Mouse (Mus musculus): ENCODE measurements around the gene Mgrn1.

The Mgrn1 gene

DNA sequence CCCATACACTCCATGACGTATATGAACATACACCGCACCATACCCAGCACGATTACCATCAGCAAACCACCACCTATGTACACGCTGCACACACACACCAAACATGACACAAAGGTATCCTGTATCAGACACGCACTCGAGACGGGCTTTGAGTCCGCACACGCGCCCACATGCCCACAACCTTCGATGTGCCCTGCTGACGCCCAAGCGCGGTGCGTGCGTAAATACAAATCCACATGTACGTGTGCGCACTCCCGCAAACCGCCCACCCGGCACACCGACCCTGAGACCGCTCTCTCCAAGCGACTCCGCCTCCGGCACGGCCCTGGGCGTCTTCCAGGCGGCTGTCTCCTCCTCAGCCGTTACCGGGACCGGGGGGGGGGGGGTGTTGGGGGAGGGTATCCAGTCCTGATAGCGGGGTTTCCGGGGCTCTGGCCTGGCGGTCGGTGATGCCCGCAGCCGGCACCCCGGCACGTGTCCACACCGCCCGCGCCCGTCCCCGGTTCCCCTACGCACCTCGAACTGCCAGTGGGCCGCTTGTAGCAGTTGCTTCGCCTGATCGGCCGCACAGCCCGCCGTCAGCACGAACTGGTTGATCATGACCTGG lies 6.8 kb upstream of the Mgrn1 start:
- no peak for DNase-seq (ENCODE audit: low spot score)

DNA sequence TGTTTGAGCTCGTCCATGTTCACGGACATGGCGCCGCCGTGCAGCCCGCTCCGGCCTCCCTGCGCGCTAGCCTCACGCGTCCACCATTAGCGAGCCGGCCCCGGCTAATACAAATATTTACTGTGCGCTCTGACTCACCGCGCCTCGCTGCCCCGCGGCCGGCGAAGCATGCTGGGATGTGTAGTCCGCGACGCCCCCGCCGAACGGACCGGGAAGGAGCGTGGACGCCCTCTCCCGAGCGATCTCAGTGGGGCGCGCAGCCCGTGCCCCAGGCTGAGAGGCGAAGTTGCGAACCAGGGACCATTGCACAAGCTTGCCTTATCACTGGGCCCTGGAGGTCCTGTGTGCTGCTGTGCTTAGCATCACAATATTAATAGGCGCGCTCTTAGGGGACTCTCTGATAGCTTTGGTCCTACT lies 6.3 kb upstream of the Mgrn1 start:
- DNase-seq (ENCODE audit: low spot score) = peak; percentile 92

DNA sequence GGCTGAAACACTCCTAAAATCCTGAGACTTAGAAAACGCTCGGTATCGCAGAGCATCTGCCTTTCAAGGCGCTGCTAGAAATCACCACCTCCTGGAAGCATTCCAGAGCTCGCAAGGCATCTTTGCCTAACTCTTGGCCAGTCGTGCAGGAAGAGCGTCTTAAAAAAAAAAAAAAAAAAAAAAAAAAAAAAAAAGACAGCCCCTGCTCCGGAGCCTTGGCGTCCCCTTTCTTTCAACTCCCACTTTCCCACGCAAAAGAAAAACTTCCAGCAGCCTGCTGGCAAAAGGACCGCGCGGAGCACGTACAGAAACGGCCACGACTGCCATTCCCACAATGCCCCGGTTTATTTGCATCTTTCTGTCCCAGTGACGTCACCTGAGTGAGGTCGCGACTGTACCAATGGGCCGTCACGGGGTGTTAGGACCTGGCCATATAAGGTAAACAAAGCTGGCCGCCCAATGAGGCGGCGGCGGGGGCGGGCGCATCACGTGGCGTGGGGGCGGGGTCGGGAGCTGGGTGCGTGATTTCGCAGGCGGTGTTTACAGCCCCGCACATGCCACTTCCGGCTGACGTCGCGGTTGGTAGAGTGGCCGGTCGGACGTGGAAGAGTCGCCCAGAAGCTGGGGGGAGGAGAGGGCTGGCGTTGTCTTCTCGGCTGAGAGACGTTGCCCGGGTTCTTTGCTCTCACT lies 5.8 kb upstream of the Mgrn1 start, which contains the start of gene Ubald1:
Gene Ubald1, minus strand, starts transcription at position 180 of the 690 bp plus-strand sequence.
- DNase-seq (ENCODE audit: low spot score) = peak; percentile 95

DNA sequence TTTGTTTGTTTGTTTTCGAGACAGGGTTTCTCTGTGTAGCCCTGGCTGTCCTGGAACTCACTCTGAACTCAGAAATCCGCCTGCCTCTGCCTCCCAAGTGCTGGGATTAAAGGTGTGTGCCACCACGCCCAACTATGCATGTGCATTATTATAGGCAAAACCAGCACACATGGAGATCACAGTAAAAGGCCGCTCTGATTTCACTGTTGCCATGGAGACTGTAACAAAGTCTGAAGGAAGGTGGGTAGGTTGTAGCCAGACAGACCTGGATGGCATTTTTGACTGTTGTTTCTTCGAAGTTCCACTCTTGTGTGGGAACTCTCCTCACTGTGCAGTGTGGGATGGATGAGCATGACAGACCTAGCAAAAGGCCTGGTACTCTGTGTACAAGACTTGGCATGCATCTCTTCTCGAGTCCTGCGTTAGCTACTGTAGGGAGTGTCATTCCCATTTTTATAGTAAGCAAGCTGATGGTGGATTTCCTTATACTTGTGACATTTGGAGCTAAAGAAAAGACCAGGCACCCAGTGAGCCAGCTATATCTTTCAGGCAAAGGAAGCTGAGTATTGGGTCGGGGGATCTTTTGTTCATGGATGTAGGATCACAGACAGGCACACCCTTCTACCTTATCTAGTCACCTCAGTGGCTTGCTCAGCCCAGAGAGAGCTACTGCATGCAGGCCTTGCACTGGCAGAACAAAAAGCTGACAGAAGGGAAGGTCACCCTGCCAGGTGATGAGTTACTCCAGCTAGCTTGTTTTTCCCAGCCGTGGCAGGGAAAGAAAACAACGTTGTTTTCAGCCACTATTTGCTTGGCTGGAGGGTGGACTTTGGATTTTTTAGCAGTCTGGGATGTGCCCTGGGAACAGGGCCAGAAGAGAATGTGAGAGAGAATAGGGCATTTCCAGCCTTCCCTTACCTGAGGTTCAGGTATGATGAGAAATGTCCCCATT lies 4.4 kb upstream of the Mgrn1 start:
- no peak for DNase-seq (ENCODE audit: low spot score)

GRCm38 (mm10) chr16:4884930-4885329 lies 1.1 kb upstream of the Mgrn1 start:
- no peak for DNase-seq (ENCODE audit: low spot score)

- DNase-seq (ENCODE audit: low spot score) = no peak
Measured at GRCm38 (mm10) chr16:4886690-4887020, 606 bp downstream of the Mgrn1 start.

DNA sequence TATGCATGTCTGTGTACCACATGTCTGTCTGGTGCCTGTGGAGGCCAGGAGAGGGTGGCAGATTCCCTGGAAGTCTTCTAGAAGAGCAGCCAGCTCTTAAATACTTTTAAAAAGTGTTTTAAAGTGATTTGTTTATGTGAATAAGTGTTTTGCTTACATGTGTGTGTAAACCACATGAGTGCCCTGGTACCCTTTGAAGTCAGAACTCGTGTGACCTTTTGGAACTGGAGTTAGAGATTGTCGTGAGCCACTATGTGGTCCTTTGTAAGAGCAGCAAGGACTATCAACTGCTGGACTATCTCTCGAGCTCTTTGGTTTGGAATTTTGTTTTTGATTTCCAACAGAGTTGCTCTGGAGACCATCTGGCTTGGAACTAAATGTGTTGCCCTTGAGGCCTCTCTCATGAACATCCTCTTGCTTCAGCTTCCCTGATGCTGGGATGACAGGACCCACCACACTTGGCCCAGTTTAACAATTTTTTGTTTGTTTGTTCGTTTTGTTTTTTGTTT lies 4.2 kb downstream of the Mgrn1 start:
- DNase-seq (ENCODE audit: low spot score) = no peak

GRCm38 (mm10) chr16:4892171-4892570 lies 6.1 kb downstream of the Mgrn1 start:
- no peak for DNase-seq (ENCODE audit: low spot score)

DNA sequence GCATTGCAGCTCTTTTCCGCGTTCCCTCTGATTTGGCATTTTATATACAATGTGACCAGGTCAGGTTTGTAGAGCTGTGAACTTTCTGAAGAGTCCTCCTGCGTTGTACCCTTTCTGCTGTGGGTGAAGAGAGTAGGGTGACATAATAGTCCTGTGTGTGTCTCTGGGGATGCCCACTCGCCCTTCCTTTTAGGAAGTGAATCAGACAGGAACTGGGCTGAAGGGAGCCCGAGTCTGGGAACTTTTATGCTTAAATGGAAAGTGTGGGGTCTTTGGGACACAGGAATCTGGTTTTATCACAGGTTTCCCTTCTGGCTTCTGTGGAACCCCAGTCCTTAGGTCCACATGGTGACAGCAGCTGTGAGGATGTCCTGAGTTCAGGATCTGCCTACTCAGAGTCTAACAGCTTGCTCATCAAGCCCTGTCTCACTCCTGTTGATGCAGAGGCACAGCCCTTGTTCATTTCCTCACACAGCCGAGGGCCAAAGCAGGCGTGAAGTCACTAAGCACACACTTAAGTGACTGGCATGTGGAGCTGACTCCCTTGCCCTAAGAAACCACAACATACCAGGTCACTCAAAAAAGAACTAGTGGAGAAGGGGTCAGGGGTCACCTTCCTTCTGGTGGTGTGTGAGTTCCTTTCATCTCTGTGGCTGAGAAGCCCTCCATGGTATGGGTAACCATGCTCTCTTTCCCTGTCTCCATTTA lies 8.3 kb downstream of the Mgrn1 start:
- no peak for DNase-seq (ENCODE audit: low spot score)

GRCm38 (mm10) chr16:4896249-4897027 lies 10.4 kb downstream of the Mgrn1 start:
- DNase-seq (ENCODE audit: low spot score) = no peak

- DNase-seq (ENCODE audit: low spot score) = no peak
Measured at GRCm38 (mm10) chr16:4897146-4897730, 11.2 kb downstream of the Mgrn1 start.

- DNase-seq (ENCODE audit: low spot score) = no peak
Measured at GRCm38 (mm10) chr16:4898881-4899280, 12.8 kb downstream of the Mgrn1 start.

GRCm38 (mm10) chr16:4899711-4900110 lies 13.7 kb downstream of the Mgrn1 start:
- DNase-seq (ENCODE audit: low spot score) = no peak

GRCm38 (mm10) chr16:4901167-4901566 lies 15.1 kb downstream of the Mgrn1 start:
- DNase-seq (ENCODE audit: low spot score) = no peak

DNA sequence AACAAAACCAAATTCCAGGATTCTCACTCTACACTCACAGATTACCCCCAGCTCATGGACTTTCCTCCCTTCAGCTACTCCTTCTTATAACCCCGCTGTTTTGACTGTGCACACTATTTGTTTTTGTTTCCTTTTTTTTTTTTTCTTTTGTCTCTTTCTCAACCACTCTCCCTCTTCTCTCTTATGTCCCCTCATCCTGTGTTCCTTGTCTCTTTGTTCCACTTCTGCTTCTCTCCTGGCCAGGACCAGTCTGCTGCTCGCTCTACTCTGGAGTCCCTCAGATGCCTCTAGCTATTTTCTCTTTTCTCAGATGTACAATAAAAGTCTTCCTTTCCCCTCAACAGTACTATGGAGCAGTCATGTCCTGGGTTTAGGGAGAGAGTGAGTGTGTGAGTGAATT lies 16.3 kb downstream of the Mgrn1 start:
- DNase-seq (ENCODE audit: low spot score) = no peak

DNA sequence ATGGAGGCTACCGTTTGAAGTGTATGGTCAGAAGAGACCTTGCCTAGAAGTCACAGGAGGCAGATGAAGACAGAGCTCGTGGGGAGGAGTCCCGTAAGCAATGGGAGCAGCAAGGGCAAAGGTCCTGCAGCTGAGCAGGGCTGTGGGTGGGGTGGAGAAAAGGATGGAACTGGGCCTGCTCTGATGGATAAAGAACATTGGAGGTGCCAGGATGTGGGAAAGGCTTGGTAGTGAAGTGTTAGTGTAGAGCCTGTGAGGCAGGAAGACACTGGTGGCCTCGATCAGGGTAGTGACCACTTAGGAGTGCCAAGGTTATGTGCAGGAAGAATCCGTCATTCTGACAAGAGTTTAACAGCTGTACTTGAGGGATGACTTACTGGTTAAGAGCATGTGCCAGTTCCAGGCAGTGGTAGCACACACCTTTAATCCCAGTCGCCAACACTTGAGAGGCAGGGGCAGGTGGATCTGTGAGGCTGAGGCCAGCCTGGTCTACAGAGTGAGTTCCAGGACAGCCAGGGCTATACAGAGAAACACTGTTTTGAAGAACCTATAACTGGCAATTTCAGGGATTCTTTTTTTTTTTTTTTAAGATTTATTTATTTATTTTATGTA lies 17.5 kb downstream of the Mgrn1 start:
- no peak for DNase-seq (ENCODE audit: low spot score)

- no peak for DNase-seq (ENCODE audit: low spot score)
Measured at GRCm38 (mm10) chr16:4904878-4905277, 18.8 kb downstream of the Mgrn1 start.

- no peak for DNase-seq (ENCODE audit: low spot score)
Measured at GRCm38 (mm10) chr16:4905591-4905990, 19.5 kb downstream of the Mgrn1 start.

GRCm38 (mm10) chr16:4906559-4906958 lies 20.5 kb downstream of the Mgrn1 start:
- no peak for DNase-seq (ENCODE audit: low spot score)

- no peak for DNase-seq (ENCODE audit: low spot score)
Measured at GRCm38 (mm10) chr16:4907386-4907785, 21.3 kb downstream of the Mgrn1 start.

All from ovary, postnatal 36 days (tissue).